Mouse (Mus musculus) embryonic facial prominence, embryonic 11.5 days (tissue): ENCODE data around the gene Mgl2. TPM values are rescaled to one million over a fixed set of nuclear protein-coding genes. Genes with fewer than 3 reads are reported as not detected.
"Not testable (repeated sequence)": the region's sequence is repeated elsewhere in the genome, so short reads cannot be mapped to it uniquely, and the experiment has no call there.

Experiments used
- ATAC-seq: fragments of 200-750 bp; cut with Nextera tagmentation; replicated peaks from 2 replicates; pipeline ENCODE4 v1.8.0; 2017; ENCODE audit warnings: low read depth; ENCODE audit not compliant: insufficient number of reproducible peaks, low FRiP score, low TSS enrichment
- DNase-seq: peaks from one replicate; pipeline ENCODE4 v3.0.0-alpha.2; 2015; ENCODE audit warnings: low spot score
- H3K27ac ChIP-seq: fragments of 300-500 bp; sonication (generic); replicated peaks from 2 replicates; pipeline ENCODE4 v1.5.1; 2014; ENCODE audit warnings: mild to moderate bottlenecking, low read depth, low read length, control low read depth
- H3K27me3 ChIP-seq: fragments of 300-500 bp; sonication (generic); 2 replicates; pipeline ENCODE4 v1.6.1; 2014; ENCODE audit warnings: mild to moderate bottlenecking, low read length, moderate library complexity, mixed read lengths; ENCODE audit not compliant: control insufficient read depth, insufficient read depth
- H3K36me3 ChIP-seq: fragments of 300-500 bp; sonication (generic); replicated peaks from 2 replicates; pipeline ENCODE4 v1.6.1; 2014; ENCODE audit warnings: low read depth, mild to moderate bottlenecking, low read length, moderate library complexity, mixed read lengths; ENCODE audit not compliant: control insufficient read depth, insufficient read depth
- H3K4me1 ChIP-seq: fragments of 300-500 bp; sonication (generic); 2 replicates; pipeline ENCODE4 v1.6.1; 2014; ENCODE audit warnings: low read length, mixed read lengths; ENCODE audit not compliant: control insufficient read depth, insufficient read depth
- H3K4me2 ChIP-seq: fragments of 300-500 bp; sonication (generic); 2 replicates; pipeline ENCODE4 v1.6.1; 2014; ENCODE audit warnings: low read depth, mild to moderate bottlenecking, control low read depth, low read length, moderate library complexity
- H3K4me3 ChIP-seq: fragments of 300-500 bp; sonication (generic); 2 replicates; pipeline ENCODE4 v1.5.1; 2014; ENCODE audit warnings: low read depth, low read length, control low read depth
- H3K9ac ChIP-seq: fragments of 300-500 bp; sonication (generic); replicated peaks from 2 replicates; pipeline ENCODE4 v1.6.1; 2014; ENCODE audit warnings: mild to moderate bottlenecking, control low read depth, low read length
- H3K9me3 ChIP-seq: fragments of 300-500 bp; sonication (generic); replicated peaks from 2 replicates; pipeline ENCODE4 v1.6.1; 2016; ENCODE audit warnings: mild to moderate bottlenecking, low read length, inconsistent platforms, mixed read lengths; ENCODE audit not compliant: control insufficient read depth
- WGBS: fragments of 180-500 bp; shearing (Covaris S2); extraction: QIAGEN DNeasy Blood & Tissue Kit; methylation state at CpG from one replicate; pipeline ENCODE4 v1.1.7; 2014; 5-methylcytosine and 5-hydroxymethylcytosine counted together
- polyA plus RNA-seq: library from polyadenylated mRNA; unstranded; fragments of >200 nt; fragmentation: Nextera tagmentation; extraction: Ambion mirVana; gene quantifications from 2 replicates; pipeline ENCODE4 v1.2.1, GENCODE M21; 2014

Gene Mgl2
- polyA plus RNA-seq, 1 experiment from 2014 or later, result not detected

- 80% methylated on average over 14 of the region's 14 CpGs for WGBS
Measured at GRCm38 (mm10) chr11:70103701-70104315, 26.3 kb upstream of the Mgl2 start.

GRCm38 (mm10) chr11:70107085-70107484 lies 23.0 kb upstream of the Mgl2 start:
- no peak overlapping the region for H3K4me3 ChIP-seq
- no peaks in the 10 kb centered on the region for H3K9me3 ChIP-seq
- no peak overlapping the region for H3K4me2 ChIP-seq
- no peak for ATAC-seq
- no peak for DNase-seq
- 70% methylated on average over 8 of the region's 8 CpGs for WGBS
- no peaks in the 10 kb centered on the region for H3K27me3 ChIP-seq
- no peaks in the 10 kb centered on the region for H3K4me1 ChIP-seq
- no peak overlapping the region for H3K27ac ChIP-seq
- H3K9ac ChIP-seq, result no peak overlapping the region
- H3K36me3 ChIP-seq, result no peaks in the 10 kb centered on the region

More at GRCm38 (mm10) chr11:70103701-70104315, 26.3 kb upstream of the Mgl2 start:
- Histone ChIP-seq H3K36me3 (no peaks in the 10 kb centered on the region), H3K9me3 (no peaks in the 10 kb centered on the region), H3K27ac (no peak overlapping the region), H3K9ac (no peak overlapping the region), H3K4me2 (no peak overlapping the region), H3K4me3 (no peak overlapping the region), H3K27me3 (no peaks in the 10 kb centered on the region), H3K4me1 (no peaks in the 10 kb centered on the region)
- ATAC-seq, result no peak
- no peak for DNase-seq

DNA sequence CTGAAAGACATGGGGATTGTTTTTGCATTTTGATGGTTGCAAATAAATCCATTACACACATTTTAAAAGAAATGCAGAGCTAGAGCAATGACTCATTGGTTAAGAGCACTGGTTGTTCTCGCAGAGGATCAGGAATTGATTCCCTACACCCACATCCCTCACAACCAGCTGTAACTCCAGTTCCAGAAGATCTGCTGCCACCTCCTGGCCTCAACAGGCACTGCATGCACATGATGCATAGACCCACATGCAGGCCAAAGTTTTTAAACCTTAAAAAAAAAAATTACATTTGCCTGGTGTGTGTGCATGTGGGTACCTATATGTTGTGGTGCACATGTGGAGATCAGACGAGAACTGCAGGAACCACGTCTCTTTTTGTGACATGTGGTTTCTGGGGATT lies 20.0 kb upstream of the Mgl2 start:
- H3K27me3 ChIP-seq, result no peaks in the 10 kb centered on the region
- no peak overlapping the region for H3K4me3 ChIP-seq
- WGBS, result 72% methylated on average over 3 of the region's 3 CpGs
- no peak overlapping the region for H3K9ac ChIP-seq
- no peaks in the 10 kb centered on the region for H3K36me3 ChIP-seq
- H3K9me3 ChIP-seq, result no peaks in the 10 kb centered on the region
- ATAC-seq, result no peak
- peak; percentile 39 for DNase-seq
- H3K4me1 ChIP-seq, result no peaks in the 10 kb centered on the region
- no peak overlapping the region for H3K4me2 ChIP-seq
- H3K27ac ChIP-seq, result no peak overlapping the region

- H3K9ac ChIP-seq, result no peak overlapping the region
- ATAC-seq (no peak), DNase-seq (no peak)
- H3K27ac ChIP-seq, result no peak overlapping the region
- H3K27me3 ChIP-seq, result no peaks in the 10 kb centered on the region
- H3K36me3 ChIP-seq, result no peaks in the 10 kb centered on the region
- no peak overlapping the region for H3K4me3 ChIP-seq
- no peak overlapping the region for H3K4me2 ChIP-seq
- WGBS, result 41% methylated on average over 4 of the region's 4 CpGs
- H3K9me3 ChIP-seq, result no peaks in the 10 kb centered on the region
- no peaks in the 10 kb centered on the region for H3K4me1 ChIP-seq
Measured at GRCm38 (mm10) chr11:70114562-70114961, 15.6 kb upstream of the Mgl2 start.

DNA sequence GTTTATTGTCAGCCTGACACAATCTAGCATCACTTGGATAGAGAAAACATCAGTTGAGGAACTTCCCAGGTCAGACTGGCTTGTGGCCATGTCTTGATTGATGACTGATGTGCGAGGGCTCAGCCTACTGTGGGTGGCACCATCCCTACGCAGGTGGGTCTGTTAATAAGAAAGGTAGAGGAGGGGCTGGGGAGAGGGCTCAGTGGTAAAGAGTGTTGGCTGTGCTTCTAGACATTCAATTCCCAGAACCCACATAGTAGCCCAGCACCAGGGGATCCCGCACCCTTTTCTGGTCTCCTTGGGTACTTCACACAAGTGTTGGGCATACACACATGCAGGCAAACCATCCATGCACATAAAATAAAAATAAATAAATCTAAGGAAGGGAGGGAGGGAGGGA lies 14.2 kb upstream of the Mgl2 start:
- Histone ChIP-seq H3K9ac (no peak overlapping the region), H3K27me3 (no peaks in the 10 kb centered on the region), H3K27ac (no peak overlapping the region), H3K9me3 (no peaks in the 10 kb centered on the region), H3K4me2 (no peak overlapping the region), H3K4me3 (no peak overlapping the region), H3K36me3 (no peaks in the 10 kb centered on the region), H3K4me1 (no peaks in the 10 kb centered on the region)
- whole genome bisulfite sequencing, result 91% methylated on average over 3 of the region's 3 CpGs
- no peak for ATAC-seq
- no peak for DNase-seq

- not testable (repeated sequence) for DNase-seq, H3K27ac ChIP-seq, H3K36me3 ChIP-seq, H3K4me1 ChIP-seq, H3K9ac ChIP-seq, H3K27me3 ChIP-seq, H3K9me3 ChIP-seq, ATAC-seq, H3K4me3 ChIP-seq, H3K4me2 ChIP-seq
- WGBS, result 71% methylated on average over 3 of the region's 3 CpGs
Measured at GRCm38 (mm10) chr11:70135001-70135400, 4.9 kb downstream of the Mgl2 start.

- not testable (repeated sequence) for H3K9me3 ChIP-seq, H3K4me1 ChIP-seq, H3K27me3 ChIP-seq, DNase-seq, H3K4me2 ChIP-seq, ATAC-seq, H3K36me3 ChIP-seq, H3K4me3 ChIP-seq, H3K27ac ChIP-seq, H3K9ac ChIP-seq
- WGBS, result 94% methylated on average over 8 of the region's 8 CpGs
Measured at GRCm38 (mm10) chr11:70135925-70136324, 5.8 kb downstream of the Mgl2 start.

DNA sequence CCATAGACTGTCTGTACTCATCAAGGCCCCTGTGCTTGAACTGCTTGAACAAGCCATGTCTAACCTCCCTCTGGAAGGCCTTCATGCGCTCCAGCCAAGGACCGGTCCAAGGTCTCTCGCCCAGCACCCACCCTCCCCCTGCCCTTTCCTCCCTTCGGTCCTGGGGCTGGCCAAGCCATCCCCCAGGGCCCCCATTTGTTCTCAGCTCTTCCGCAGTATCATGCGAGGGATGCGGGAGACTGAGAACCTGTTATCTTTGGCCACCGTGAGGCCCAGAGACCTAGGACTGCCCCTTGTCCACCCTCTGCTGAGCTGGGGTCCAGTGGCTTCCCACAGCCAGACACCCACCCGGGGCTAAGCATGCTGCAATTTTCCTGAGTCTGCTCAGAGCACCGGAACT lies 9.0 kb downstream of the Mgl2 start:
- WGBS, result 88% methylated on average over 10 of the region's 10 CpGs
- no peak overlapping the region for H3K9ac ChIP-seq

More for the DNA sequence above, 9.0 kb downstream of the Mgl2 start:
- Histone ChIP-seq H3K27me3 (no peaks in the 10 kb centered on the region), H3K4me1 (no peaks in the 10 kb centered on the region), H3K36me3 (no peaks in the 10 kb centered on the region), H3K4me2 (no peak overlapping the region), H3K9me3 (no peaks in the 10 kb centered on the region), H3K27ac (no peak overlapping the region), H3K4me3 (no peak overlapping the region)
- DNase-seq (no peak), ATAC-seq (no peak)
